Mouse (Mus musculus) A20 (cell line): ENCODE measurements around the gene Ptges2.

Experiments
- DNase-seq: peaks from one replicate; pipeline ENCODE4 v3.0.0-alpha.2; 2011; ENCODE audit warnings: low read depth, low spot score

Gene Ptges2

DNA sequence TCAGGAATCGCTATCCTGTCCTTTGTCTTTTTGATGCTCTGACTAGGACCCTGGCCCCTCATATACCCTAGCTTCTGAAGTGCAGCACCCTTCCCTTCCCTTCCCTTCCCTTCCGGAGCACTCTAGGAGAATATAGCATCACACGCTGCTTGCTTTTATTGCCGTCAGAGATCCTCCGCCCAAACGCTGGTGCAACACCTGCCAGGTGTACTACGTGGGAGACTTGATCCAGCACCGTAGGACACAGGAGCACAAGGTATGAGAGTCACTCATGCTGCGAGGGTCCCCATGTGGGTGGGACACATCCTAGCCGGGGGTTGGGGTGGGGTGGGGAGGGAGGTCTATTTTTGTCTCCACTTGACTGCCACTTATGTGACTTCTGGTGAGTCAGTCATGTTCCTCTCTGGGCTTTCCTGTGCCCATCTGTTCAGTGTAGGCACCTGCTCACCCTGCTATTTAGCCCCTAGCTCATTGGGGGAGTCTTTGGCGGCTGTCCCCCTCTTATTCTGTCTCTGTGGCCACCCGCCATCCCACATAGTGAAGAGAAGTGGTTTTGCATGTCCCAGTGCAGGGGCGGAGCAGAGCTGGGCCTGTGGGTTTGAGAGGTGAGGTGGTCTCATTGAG is 20.3 kb upstream of the Ptges2 start:
- DNase-seq, result no peak

DNA sequence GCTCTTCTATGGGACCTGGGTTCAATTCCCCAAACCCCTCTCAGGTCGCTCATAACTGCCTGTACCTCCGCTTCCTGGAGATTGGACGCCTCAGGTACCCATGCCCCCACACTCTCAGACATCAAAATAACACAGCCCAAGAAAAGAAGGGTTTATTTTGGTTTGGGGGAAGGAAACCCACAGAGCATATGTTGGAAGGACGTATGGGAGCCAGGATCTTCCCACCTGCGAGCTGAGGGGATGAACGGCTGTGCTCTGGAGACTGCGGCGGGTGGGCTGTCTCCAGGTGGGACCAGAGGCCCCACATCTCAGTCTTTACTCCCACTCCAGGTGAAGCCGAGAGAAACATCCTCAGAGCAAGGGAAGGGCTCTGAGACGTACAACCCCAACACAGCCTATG is 18.7 kb upstream of the Ptges2 start:
- no peak for DNase-seq

DNA sequence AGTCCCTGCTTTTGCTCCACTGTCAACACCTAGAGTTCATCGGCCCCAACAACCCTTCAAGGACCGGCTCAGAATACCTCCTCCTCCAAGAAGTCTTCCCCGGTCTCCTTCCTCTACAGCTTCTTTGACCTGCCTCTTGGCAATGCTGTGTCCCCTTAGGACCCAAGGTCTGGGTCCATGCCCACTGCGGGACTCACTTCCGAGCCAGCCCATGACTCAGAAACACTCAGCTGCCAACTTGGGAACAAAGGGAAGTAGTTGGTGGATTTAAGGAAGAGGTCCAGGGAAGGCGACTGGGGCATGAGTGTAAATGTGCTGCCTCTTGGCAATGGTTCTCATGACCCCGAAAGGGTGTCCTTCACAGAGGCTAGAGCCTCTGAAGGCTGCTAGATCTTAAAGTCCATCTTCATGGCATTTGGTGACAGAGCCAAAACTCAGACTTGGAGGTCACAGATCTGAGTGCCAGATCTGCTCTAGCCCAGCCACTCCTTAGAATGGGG is 15.6 kb upstream of the Ptges2 start:
- DNase-seq, result peak; percentile 5

DNA sequence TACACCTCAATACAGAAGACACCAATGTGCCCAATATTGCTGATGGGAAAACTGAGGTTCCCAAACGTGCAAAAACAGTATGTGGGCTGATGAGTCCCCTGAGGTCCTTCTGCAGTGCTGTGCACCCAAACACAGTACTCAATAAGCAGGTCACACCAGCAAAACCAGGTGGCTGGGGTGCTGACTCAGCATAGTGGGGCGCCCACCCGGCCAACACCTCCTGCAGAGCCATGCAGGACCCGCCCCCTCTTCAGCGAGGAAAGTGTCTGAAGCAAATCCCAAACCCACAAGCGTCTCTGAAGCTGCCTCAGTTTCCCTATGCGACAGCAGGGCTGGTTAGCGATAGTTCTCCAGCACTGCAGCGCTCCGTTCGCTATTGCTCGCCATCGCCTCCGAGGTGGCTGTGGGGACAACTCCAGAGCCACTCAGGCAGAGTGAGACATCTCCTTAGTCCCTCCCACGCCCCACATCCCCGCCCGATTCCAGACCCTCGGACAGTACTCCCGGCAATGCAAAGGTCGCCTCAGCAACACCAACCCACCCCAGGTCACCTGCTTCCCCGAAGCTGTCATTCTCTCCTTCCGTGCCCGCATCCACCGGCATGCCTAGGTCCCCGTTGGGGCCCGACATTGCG is 14.4 kb upstream of the Ptges2 start:
- peak; percentile 49 for DNase-seq

DNA sequence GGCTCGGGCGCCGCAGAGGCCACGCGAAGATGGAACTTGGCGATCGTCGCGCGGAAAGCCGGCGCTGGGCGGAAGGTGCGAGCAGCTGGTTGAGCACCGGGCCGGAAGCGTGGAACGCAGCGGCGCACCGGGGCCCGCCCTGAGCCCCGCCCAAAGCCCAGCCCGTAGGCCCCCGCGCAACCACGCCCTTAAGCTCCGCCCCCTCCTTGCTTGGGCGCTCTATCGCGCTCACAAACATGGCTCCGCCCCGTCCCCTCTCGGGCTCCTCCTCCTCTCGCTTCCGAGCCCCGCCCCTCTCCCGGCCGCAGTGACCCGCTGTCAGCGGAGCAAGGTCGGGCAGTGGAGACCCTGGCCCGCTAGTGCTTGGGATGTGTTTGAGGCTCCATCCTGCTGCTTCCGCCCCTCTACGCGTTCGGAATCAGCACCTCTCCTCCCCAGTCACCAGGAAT is 13.9 kb upstream of the Ptges2 start, which contains the start of gene 1110008P14Rik:
TSS of gene 1110008P14Rik (minus strand) at position 164 of the 449 bp plus-strand sequence.
- peak; percentile 96 for DNase-seq

DNA sequence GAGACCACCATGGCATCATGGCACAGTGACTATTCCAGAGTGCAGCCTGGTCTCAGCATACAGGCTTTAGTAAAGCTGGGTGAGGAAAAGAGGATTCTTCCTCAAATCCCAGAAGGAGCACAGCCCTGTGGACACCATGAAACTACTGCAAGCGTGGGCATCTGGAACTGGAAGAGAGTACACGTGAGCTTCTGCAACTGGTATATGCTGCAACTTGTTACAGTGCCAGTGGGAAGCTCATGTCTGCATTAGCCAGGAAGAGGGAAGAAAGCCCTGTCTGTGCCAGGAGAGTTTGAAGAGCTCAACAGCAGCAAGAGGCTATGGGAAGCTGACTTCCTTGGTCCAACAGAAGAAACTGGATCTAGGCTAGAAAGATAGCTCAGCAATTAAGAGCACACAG is 13.0 kb upstream of the Ptges2 start:
- DNase-seq, result no peak

DNA sequence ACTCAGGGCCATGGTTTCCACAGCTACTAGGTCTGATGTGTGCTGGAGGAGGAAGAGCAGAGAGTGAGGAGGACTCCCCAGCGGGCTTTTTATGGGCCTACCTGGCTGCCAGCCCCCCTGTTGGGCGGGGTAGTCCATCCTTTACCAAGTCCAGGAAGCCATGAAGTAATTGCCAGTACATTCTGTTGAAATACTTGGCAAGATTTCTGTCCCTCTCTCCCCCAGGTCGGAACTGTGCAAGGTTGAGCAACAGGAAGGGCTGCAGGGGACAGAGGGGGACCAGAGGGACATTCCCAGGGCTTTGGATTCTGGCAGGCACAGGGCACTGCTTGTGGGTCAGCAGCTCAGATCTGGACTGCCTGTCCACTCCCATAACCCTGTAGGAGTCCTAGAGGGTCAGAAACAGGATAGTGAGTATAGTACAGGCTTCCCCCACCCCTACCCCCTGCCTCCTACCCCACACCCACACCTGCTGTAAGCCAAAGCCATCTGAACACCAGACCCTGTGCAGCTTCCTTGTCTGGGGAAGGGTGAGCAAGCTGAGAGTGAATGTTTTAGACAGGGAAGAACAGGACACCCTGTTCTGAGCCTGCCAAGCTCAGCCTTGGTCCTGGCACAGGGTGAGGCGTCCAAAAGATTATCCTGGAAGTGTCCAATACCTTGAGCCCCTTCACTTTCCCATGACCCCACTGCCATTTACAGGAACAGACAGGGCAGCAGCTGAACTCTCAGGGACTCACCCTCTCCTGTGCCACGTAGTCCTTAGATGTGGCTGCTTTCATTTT is 7.8 kb upstream of the Ptges2 start, which contains the start of gene Lcn2:
TSS of gene Lcn2 (minus strand) at position 547 of the 785 bp plus-strand sequence.
- DNase-seq, result no peak

DNA sequence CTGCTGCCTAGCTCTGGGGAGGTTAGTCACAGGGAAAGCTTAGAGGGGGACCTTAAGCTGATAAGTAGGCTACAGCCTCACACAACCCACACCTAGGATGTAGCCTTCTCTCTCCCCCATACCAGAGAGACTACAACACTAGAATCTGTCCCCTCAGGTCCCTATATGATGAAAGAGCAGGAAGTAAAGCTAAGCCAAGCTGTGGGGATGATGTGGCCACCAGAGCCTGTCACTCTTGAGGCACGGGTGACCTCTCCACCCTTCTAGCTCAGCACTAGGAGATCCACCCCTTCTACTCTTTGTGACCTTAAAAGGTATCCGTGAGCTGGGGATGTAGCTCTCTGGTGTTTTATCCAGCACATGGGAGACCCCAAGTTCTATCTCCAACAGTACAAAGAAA is 6.5 kb upstream of the Ptges2 start:
- no peak for DNase-seq

DNA sequence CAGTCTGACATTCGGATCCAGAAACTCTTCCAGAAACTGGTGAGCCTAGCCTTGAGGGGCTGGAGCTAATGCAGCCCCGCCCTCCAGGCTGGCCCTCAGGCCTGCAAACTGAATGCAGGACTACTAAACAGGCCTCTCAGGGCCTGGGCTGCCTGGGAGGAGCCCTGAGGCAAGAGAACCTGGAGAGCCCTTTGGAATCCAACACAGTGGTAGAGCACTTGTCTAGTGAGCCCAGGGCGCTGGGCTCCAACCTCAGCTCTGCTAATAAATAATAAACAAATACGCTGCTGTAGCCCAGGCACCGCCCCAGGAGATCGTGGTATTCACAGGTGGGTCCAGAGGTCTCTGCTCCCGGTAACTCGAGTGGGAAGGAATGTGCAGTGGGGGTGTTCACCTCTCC is 4.8 kb upstream of the Ptges2 start:
- DNase-seq, result no peak

DNA sequence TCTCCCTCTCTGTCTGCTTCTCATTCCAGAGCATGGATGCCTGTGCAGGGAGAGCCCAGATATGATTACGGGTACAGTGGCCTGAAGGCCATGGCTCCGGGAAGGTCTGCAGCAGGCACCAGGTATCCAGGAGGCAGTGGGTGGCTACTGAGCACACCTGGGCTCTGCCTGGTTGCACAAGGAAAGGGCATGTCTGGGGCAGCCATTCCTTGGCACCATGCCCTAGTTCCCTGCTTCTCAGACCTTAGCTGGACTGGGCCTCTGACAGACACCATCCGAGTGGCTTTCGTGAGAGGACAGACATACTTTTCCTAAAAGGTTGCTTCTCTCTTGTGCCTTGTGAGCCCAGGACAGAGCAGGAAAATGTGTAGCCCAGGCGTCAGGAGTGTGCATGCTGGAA is 3.6 kb upstream of the Ptges2 start:
- no peak for DNase-seq

DNA sequence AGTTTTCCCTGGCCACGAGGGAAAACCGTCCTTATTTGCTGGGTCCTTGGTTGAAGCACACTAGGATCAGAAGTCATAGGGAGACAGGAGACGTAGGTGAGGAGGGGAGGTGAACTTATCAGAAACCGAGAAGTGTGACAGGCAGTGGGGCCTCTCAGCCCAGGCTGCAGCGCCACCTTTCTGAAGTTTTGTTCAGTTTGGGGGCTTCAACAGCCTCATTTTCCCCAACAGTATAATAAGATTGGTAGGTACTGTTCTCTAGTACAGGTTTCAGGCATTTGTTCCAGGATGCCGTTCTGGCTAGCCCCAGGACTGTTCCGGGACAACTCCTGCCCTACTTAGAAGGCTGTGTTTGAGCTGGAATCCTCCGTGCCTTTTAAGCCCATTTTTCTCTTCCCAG is 723 bp upstream of the Ptges2 start:
- peak; percentile 86 for DNase-seq

DNA sequence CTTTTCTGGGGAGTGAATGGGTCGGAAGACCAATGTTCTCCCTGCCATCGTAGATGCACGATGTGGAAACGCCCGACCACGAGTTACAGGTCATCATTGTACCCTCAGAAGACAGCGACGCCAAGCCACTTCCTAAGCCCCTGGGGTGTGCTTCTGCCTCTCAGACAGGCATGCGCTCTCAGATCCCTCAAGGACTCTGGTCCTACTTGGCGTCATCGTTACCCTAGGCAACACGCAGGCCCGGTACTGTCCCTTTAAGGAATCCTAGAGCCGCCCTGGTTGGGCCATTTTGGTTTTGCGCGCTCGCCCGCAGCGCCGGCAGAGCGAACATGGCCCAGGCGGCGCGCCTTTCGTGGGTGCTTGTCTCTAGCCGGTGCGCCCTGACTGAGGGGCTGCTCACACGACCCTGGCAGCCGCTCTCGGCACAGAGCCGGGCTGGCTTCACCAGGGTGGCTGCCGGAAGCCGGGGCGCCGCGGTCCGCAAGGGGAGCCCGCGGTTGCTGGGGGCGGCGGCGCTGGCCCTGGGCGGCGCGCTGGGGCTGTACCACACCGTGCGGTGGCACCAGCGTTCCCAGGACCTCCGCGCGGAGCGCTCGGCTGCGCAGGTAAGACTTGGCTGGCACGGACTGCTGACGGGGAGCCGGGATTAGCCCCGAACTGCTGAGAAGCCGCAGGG is 388 bp downstream of the Ptges2 start:
- peak; percentile 95 for DNase-seq

DNA sequence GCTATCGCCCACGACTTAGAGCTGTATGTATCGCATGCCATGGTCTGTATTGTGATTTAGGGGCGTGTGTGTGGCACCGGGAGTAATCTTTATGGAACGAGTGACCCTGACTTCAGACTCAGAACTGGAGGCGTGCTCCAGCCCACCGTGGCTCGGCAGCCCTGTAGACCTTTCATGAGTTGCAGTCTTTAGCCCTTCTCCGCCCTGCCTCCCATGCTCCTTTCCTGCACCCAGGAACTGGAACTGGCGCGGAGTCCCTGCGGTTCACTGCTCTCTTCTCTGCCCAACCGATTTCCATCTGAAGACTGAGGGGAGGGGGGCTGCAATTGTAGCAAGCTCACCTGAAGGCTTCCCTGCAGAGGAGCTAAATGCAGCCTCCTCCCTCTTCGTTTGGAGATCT is 999 bp downstream of the Ptges2 start:
- no peak for DNase-seq

DNA sequence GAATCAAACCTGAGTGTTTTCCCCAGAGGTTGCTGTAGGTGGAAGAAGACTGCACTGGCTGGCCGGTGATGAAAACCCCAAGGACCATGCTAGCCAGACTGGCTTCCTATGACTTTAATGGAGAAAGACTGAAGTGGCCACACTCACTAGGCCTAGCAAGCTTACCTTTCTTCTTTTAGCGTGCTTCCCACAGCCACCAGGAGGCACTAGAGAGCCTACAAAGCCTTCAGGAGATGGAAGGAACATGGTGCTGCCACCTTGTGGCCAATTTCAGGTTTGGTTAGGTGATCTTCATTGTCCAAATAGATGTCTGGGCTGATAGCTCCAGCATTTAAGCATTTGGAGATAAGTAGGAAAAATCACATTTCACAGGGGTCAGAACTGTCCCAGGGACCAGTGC is 9.0 kb downstream of the Ptges2 start:
- DNase-seq, result peak; percentile 93

DNA sequence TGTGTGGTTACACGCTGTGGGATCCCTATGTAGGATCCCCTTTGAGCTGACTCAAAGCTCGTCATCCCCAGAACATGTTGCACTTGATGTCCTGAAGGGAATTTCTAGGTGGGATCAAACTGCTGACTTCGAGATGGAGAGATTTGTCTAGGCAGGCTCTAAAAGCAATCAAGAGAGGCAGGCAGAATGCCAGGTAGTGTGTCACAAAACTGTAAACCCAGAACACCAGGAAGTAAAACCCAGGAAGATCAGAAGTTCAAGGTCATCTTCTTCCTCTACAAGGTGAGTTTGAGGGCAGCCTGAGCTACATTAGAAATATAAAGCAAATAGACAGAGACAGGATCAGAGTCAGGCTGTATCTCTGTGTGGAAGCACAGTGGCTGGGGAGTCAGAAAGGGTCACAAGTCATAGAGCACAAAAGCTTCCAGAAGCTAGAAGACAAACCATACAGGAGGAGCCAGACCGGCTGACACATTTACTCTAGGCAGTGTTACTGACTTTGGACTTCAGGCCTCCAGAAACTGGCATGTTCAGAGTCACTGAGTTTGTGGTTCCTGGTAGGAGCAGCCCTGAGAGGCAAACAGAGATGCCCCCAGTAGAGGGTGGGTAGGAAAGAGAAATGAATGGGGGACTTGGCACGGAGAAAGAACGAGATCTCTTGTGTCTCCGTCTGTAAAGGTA is 11.6 kb downstream of the Ptges2 start:
- no peak for DNase-seq

DNA sequence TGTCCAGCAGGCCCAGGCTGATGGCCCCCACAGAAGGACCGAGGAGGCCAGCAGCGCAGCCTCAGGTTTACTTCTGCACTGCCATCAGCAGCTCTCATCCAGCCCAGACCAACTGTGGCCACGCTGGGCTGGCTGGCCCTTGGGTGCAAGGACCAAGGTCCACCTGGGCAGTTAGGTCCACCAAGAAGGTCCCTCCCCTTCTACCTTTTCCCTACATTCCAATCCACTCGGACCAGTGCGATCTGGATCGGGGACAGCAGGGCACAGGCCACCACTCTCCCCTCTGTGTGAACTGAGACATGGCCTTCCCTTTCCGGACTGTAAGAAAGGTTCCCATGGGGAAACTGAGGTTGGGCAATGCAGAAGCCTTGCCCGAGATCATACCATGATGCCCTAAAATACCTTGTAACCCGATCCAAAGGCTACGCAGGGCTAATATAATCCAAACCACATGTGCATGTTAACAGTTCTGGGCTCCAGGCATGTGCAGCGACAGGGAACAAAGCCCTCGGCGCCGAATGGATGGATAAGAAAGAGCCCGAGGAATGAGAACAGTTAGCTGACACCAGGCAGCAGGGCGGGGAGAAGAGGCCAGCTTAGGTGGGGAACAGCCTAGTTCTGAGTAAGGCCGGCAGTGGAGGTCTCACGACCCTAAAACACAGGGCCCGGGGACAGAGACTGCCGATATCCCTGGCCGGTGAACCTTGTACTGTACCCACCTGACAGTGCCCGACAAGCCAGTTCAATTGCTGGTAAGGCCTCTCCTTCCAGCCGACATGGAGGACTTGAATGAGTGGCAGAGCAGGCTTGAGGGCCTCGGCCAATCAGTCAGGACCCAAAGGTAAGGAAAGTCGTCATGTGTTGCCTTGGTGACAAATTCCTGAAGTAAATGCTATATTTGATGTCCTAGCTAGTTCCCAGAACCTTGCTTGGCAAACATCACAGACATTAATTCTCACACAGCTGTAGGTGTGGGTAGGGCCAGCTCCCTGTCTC is 13.0 kb downstream of the Ptges2 start:
- no peak for DNase-seq

DNA sequence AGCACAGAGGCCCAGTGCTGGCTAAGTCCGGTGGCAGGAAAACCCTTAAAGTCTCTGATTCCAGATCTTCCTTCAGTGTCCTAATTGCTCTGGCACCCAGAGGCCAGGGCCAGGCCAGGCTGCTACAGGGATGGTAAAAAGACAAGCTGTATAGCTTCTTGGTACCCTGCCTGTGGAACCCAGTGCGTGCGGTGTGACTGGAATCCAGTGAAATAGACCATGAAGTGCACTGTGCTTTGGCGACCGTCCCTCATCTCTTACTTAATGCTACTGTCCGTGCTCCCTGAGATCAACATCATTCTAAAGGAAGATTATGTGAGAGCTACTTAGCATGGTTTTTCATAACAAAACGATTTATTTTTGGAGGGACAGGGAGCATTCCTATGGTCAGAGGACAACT is 15.7 kb downstream of the Ptges2 start:
- DNase-seq, result no peak

DNA sequence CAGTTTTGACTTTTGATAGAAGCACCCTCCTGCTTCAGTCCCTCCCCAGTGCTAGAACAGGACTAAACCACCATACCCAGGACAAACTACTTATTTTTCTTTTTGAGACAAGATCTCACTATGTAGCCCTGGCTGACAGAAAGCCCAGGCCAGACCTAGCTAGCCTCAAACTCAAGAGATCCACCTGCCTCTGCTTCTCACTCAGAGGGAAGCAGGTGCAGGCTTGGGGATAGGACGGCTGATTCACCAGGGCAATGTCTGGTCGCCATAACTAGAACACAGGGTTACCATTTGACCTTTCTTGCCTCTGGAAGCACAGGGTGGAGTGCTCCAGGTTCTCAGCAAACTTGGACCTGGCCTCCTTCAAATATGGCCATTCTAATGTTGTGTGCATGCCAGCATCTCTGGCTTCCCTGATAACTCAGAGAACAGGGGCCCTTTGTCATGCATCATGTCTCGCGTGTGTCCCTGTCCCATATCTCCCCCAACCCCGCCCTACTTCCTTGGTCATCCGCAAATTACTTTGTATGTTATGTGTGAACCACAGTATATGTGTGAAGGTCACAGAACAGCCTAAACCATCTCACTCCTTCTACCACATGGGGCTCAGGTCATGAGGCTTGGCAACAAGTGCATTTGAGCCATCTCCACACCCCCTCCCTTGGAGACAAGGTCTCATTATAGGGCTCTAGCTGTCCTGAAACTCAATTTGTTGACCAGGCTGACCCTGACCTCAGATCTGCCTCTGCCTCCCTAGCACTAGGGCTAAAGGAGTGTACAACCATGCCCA is 17.2 kb downstream of the Ptges2 start:
- no peak for DNase-seq

DNA sequence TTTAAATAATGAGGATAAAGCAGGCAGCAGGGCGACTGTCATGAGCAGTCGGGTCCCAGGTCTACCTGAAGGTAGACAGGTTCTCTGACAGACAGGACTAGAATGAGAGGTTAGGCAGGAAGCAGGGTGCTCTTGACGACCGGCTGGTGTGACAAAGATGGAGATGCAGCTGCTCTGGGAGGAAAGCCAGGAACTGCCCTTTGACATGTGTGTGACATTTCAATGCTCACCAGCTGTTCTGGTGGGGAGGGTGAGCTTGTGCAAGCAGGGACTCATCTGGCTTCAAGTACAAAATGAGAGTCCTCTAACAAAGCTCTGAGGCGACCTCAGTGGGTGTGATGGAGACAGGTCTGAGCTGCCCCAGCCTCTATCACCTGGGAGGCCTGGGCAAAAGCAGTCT is 18.2 kb downstream of the Ptges2 start:
- no peak for DNase-seq
